Mouse (Mus musculus) kidney, embryonic 16.5 days (tissue): ENCODE data around the gene Hdac1. TPM values are rescaled to one million over a fixed set of nuclear protein-coding genes. Genes with fewer than 3 reads are reported as not detected.
A peak's percentile ranks its signal among the peaks of the same experiment; 100 is the strongest.

ENCODE experiments used
- ATAC-seq: fragments of 200-750 bp; cut with Nextera tagmentation; 2 replicates; pipeline ENCODE4 v1.8.0; 2017; ENCODE audit warnings: moderate TSS enrichment; ENCODE audit not compliant: low FRiP score, low TSS enrichment
- H3K27ac ChIP-seq: fragments of 300-500 bp; sonication (generic); 2 replicates; pipeline ENCODE4 v1.5.1; 2014; ENCODE audit warnings: low read length
- H3K27me3 ChIP-seq: fragments of 300-500 bp; sonication (generic); 2 replicates; pipeline ENCODE4 v1.6.1; 2014; ENCODE audit warnings: low read length, control low read depth, mixed read lengths; ENCODE audit not compliant: insufficient read depth
- H3K36me3 ChIP-seq: fragments of 300-500 bp; sonication (generic); 2 replicates; pipeline ENCODE4 v1.6.1; 2014; ENCODE audit warnings: low read length, control low read depth, mixed read lengths; ENCODE audit not compliant: insufficient read depth
- H3K4me1 ChIP-seq: fragments of 300-500 bp; sonication (generic); 2 replicates; pipeline ENCODE4 v1.6.1; 2014; ENCODE audit warnings: low read length, control low read depth, mixed read lengths; ENCODE audit not compliant: insufficient read depth
- H3K4me2 ChIP-seq: fragments of 300-500 bp; sonication (generic); replicated peaks from 2 replicates; pipeline ENCODE4 v1.6.1; 2014; ENCODE audit warnings: low read depth, low read length
- H3K4me3 ChIP-seq: fragments of 300-500 bp; sonication (generic); 2 replicates; pipeline ENCODE4 v1.5.1; 2014; ENCODE audit warnings: mild to moderate bottlenecking, low read length
- H3K9ac ChIP-seq: fragments of 300-500 bp; sonication (generic); replicated peaks from 2 replicates; pipeline ENCODE4 v1.6.1; 2014; ENCODE audit warnings: low read length
- H3K9me3 ChIP-seq: fragments of 300-500 bp; sonication (generic); 2 replicates; pipeline ENCODE4 v1.6.1; 2016; ENCODE audit warnings: low read length, control low read depth
- WGBS: fragments of 180-500 bp; shearing (Covaris S2); extraction: QIAGEN DNeasy Blood & Tissue Kit; methylation state at CpG from one replicate; pipeline ENCODE4 v1.1.7; 2014; 5-methylcytosine and 5-hydroxymethylcytosine counted together
- polyA plus RNA-seq: library from polyadenylated mRNA; unstranded; fragments of >200 nt; fragmentation: Nextera tagmentation; extraction: Ambion mirVana; gene quantifications from 2 replicates; pipeline ENCODE4 v1.2.1, GENCODE M21; 2015

Hdac1 gene
- polyA plus RNA-seq, 1 experiment from 2014 or later = 304 TPM

DNA sequence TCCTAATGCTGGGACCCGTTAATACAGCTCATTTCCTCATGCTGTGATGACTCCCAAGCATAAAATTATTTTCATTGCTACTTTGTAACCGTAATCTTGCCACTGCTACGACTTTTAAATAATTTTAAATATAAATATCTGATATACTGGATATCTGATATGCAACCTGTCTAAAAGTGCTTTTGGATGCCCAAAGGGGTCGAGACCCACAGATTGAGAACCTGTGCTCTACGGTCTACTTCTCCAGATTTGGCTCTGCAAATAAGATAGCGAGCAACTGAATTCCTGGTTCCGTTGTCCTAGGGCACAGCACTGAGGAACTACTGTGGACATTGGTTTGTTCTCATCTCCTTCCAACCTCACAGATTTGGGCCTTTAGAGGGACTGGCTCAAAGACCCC, 35.2 kb upstream of the Hdac1 start:
- no peaks in the 10 kb centered on the region for H3K36me3 ChIP-seq
- H3K27me3 ChIP-seq = no peaks in the 10 kb centered on the region
- peaks cover 17% of the 10 kb centered on the region for H3K4me1 ChIP-seq
- H3K9me3 ChIP-seq = no peaks in the 10 kb centered on the region
- 73% methylated on average over 7 of the region's 7 CpGs for whole genome bisulfite sequencing
- peak overlapping the region; percentile 46; the same call in 1 of the 2 replicates for H3K27ac ChIP-seq
- ATAC-seq = no peak
- peak overlapping the region; percentile 41 for H3K4me2 ChIP-seq
- H3K4me3 ChIP-seq = peak overlapping the region; percentile 34
- H3K9ac ChIP-seq = peak overlapping the region; percentile 56; the same call in 1 of the 2 replicates

GRCm38 (mm10) chr4:129576863-129577491, 34.5 kb upstream of the Hdac1 start:
- Histone ChIP-seq H3K9ac (peak overlapping the region; percentile 56), H3K4me1 (peaks cover 17% of the 10 kb centered on the region), H3K27ac (no peak overlapping the region), H3K4me2 (peak overlapping the region; percentile 41), H3K4me3 (peak overlapping the region; percentile 34), H3K9me3 (no peaks in the 10 kb centered on the region), H3K36me3 (no peaks in the 10 kb centered on the region), H3K27me3 (no peaks in the 10 kb centered on the region)
- ATAC-seq = no peak; the same call in 1 of the 2 replicates
- WGBS = 34% methylated on average over 21 of the region's 21 CpGs

- H3K36me3 ChIP-seq = no peaks in the 10 kb centered on the region
- H3K4me1 ChIP-seq = peaks cover 16% of the 10 kb centered on the region
- H3K27ac ChIP-seq = peak overlapping the region; percentile 79
- no peaks in the 10 kb centered on the region for H3K9me3 ChIP-seq
- no peaks in the 10 kb centered on the region for H3K27me3 ChIP-seq
- H3K4me3 ChIP-seq = no peak overlapping the region; the same call in 1 of the 2 replicates
- H3K4me2 ChIP-seq = peak overlapping the region; percentile 31; the same call in 1 of the 2 replicates
- H3K9ac ChIP-seq = peak overlapping the region; percentile 53; the same call in 1 of the 2 replicates
- 18% methylated on average over 7 of the region's 8 CpGs for WGBS
- ATAC-seq = peak; percentile 53
These were observed 32.8 kb upstream of the Hdac1 start for GRCm38 (mm10) chr4:129575171-129575844.

DNA sequence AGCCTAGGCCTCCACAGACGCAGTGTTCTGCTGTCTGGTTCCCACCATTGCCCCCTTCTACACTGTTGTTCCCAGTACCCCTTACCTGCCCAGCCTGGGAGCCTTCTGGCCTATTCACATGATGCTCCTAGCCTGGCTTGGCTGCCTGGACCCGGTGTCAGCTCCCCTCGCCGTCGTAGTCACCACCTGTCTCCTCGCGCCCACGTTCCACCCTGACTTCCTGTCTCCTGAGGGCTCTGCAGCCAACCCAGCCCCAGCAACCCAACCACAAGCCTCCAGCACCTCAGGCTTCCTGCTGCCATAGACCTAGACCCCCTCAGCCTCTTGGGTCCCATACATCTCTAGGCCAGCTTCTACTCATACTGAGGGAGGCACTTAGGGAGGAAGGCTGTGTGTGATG, 30.9 kb upstream of the Hdac1 start, which contains the start of gene Lck:
Lck (minus strand) TSS at position 212 of the 400 bp plus-strand sequence.
- Histone ChIP-seq H3K9me3 (no peaks in the 10 kb centered on the region), H3K27me3 (no peaks in the 10 kb centered on the region), H3K9ac (no peak within 1 kb of the TSS), H3K27ac (peak within 1 kb of the TSS; percentile 54), H3K4me2 (no peak within 1 kb of the TSS), H3K4me1 (peaks cover 13% of the 10 kb centered on the region), H3K36me3 (no peaks in the 10 kb centered on the region), H3K4me3 (no peak within 1 kb of the TSS)
- WGBS = 93% methylated on average over 8 of the region's 8 CpGs
- no peak for ATAC-seq

DNA sequence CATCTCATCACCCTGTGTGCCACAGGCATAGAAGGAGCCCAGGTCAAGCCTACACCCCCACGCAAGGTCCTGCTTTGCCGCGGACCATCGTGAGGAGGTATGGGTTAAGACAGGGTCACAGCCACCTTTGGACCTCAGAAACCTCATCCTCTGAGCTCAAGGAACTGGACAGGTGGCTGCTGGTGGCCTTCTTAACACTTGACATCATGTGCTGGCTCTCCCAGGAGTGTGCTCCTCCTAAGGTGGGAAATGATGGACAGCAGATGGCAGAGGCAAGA, 30.5 kb upstream of the Hdac1 start:
- Histone ChIP-seq H3K4me2 (no peak overlapping the region), H3K27ac (peak overlapping the region; percentile 54), H3K9ac (no peak overlapping the region), H3K36me3 (no peaks in the 10 kb centered on the region), H3K4me1 (peaks cover 13% of the 10 kb centered on the region), H3K4me3 (no peak overlapping the region), H3K9me3 (no peaks in the 10 kb centered on the region), H3K27me3 (no peaks in the 10 kb centered on the region)
- no peak for ATAC-seq
- WGBS = 84% methylated on average over 4 of the region's 4 CpGs

- Histone ChIP-seq H3K27me3 (no peaks in the 10 kb centered on the region), H3K27ac (peak overlapping the region; percentile 54), H3K9ac (no peak overlapping the region), H3K4me1 (peaks cover 13% of the 10 kb centered on the region), H3K4me3 (no peak overlapping the region), H3K36me3 (no peaks in the 10 kb centered on the region), H3K4me2 (no peak overlapping the region), H3K9me3 (no peaks in the 10 kb centered on the region)
- 69% methylated on average over 13 of the region's 13 CpGs for whole genome bisulfite sequencing
- ATAC-seq = no peak
These were observed 30.0 kb upstream of the Hdac1 start for GRCm38 (mm10) chr4:129572236-129573092.

GRCm38 (mm10) chr4:129571551-129572084, 29.1 kb upstream of the Hdac1 start:
- ATAC-seq = no peak
- WGBS = 69% methylated on average over 8 of the region's 8 CpGs
- no peaks in the 10 kb centered on the region for H3K36me3 ChIP-seq
- no peak overlapping the region for H3K4me2 ChIP-seq
- no peaks in the 10 kb centered on the region for H3K27me3 ChIP-seq
- peaks cover 7% of the 10 kb centered on the region for H3K4me1 ChIP-seq
- no peak overlapping the region for H3K4me3 ChIP-seq
- H3K9ac ChIP-seq = no peak overlapping the region
- H3K27ac ChIP-seq = peak overlapping the region; percentile 34; the same call in 1 of the 2 replicates
- H3K9me3 ChIP-seq = no peaks in the 10 kb centered on the region

- H3K27ac ChIP-seq = no peak overlapping the region
- H3K9ac ChIP-seq = no peak overlapping the region
- no peak overlapping the region for H3K4me3 ChIP-seq
- H3K27me3 ChIP-seq = no peaks in the 10 kb centered on the region
- H3K4me2 ChIP-seq = no peak overlapping the region
- WGBS = 84% methylated on average over 6 of the region's 6 CpGs
- no peaks in the 10 kb centered on the region for H3K36me3 ChIP-seq
- no peak for ATAC-seq
- peaks cover 1% of the 10 kb centered on the region; the same call in 1 of the 2 replicates for H3K4me1 ChIP-seq
- no peaks in the 10 kb centered on the region for H3K9me3 ChIP-seq
These were observed 27.5 kb upstream of the Hdac1 start for GRCm38 (mm10) chr4:129570028-129570427.

DNA sequence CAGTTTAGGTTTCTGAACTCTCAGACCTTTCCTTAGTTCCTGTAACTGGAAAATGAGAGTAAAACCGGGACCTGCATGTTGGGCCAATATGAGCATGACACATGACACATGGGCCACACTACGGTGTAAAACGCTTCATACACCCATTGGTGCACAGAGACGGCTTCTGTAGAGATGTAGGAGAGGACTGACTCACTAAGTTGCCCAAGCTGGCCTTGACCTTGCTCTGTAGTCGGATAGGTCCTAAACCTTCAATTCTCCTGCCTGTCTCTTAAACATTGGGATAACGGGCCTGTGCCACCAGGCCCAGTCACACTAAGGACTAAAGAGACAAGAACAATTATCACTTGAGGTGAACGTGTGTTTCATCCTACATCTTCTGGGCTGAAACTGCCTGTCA, 25.9 kb upstream of the Hdac1 start:
- no peaks in the 10 kb centered on the region for H3K9me3 ChIP-seq
- H3K36me3 ChIP-seq = no peaks in the 10 kb centered on the region
- peaks cover 3% of the 10 kb centered on the region for H3K4me1 ChIP-seq
- WGBS = 88% methylated on average over 7 of the region's 7 CpGs
- no peak overlapping the region for H3K4me3 ChIP-seq
- H3K27me3 ChIP-seq = no peaks in the 10 kb centered on the region
- ATAC-seq = no peak
- H3K4me2 ChIP-seq = no peak overlapping the region
- H3K9ac ChIP-seq = no peak overlapping the region
- no peak overlapping the region for H3K27ac ChIP-seq
